Mouse (Mus musculus) ES-Bruce4 (cell line): Measurements from ENCODE around the gene Swi5.

Experiments used
- CTCF ChIP-seq: IDR thresholded peaks from one replicate; pipeline ENCODE4 v1.8.1; 2011; ENCODE audit warnings: low read depth, low read length
- EP300 ChIP-seq: IDR thresholded peaks from 2 replicates; pipeline ENCODE4 v1.6.1; 2011; ENCODE audit warnings: low read depth, low read length; ENCODE audit not compliant: insufficient read depth

GRCm38 (mm10) chr2:32319586-32320580, 32.0 kb upstream of the Swi5 start:
- TF ChIP-seq EP300: no peak
- TF ChIP-seq CTCF: no peak
